Mouse (Mus musculus) neutrophil, adult 5-6 weeks (primary cell): ENCODE data around the gene Gm12830. TPM values are rescaled to one million over a fixed set of nuclear protein-coding genes. Genes with fewer than 3 reads are reported as not detected.

Experiments
- total RNA-seq: library from RNA; stranded (forward); fragments of 200-1000 nt; gene quantifications from 2 replicates; pipeline ENCODE4 v1.2.3, GENCODE M21; 2017

Gm12830 gene
- total RNA-seq, 1 experiment from 2014 or later = not detected

Other genes with a start within 250 kb of the Gm12830 start
- 0.61 and 1.3 TPM in 2 replicates for gene Foxd2, start 87.2 kb downstream of the Gm12830 start, total RNA-seq
- gene Foxe3, start 104.3 kb downstream of the Gm12830 start, total RNA-seq = not detected in 2 replicates
- 62.5 and 78.5 TPM in 2 replicates for gene Cmpk1, start 165.5 kb downstream of the Gm12830 start, total RNA-seq
- gene Stil, start 178.4 kb downstream of the Gm12830 start, total RNA-seq = 0.74 TPM in 1 of 2 replicates, not detected in the other
- gene Tal1, start 234.7 kb downstream of the Gm12830 start, total RNA-seq = 1.5 and 1.6 TPM in 2 replicates